Mouse (Mus musculus) small intestine, adult 2 months (tissue): ENCODE results near the gene Fam32a. TPM values are rescaled to one million over a fixed set of nuclear protein-coding genes. Genes with fewer than 3 reads are reported as not detected.

Experiments
- H3K27ac ChIP-seq: fragments of 200-500 bp; 2 replicates; pipeline ENCODE4 v1.5.1; 2012; ENCODE audit warnings: low read depth, low read length, control low read depth, inconsistent platforms; ENCODE audit not compliant: insufficient read depth
- H3K27me3 ChIP-seq: fragments of 200-500 bp; 2 replicates; pipeline ENCODE4 v1.6.1; 2012; ENCODE audit warnings: mild to moderate bottlenecking, moderate library complexity, low read length, inconsistent platforms; ENCODE audit not compliant: control insufficient read depth, insufficient read depth
- H3K36me3 ChIP-seq: fragments of 200-500 bp; 2 replicates; pipeline ENCODE4 v1.6.1; 2012; ENCODE audit warnings: mild to moderate bottlenecking, low read length, control low read depth, inconsistent platforms; ENCODE audit not compliant: control insufficient read depth, insufficient read depth
- H3K4me1 ChIP-seq: fragments of 200-500 bp; 2 replicates; pipeline ENCODE4 v1.6.1; 2012; ENCODE audit warnings: low read length, inconsistent platforms, mixed read lengths; ENCODE audit not compliant: control insufficient read depth, insufficient read depth, insufficient read length
- H3K4me3 ChIP-seq: fragments of 200-500 bp; 2 replicates; pipeline ENCODE4 v1.5.1; 2012; ENCODE audit warnings: low read depth, mild to moderate bottlenecking, control low read depth, inconsistent platforms, low read length, moderate library complexity
- CTCF ChIP-seq: fragments of 200-500 bp; IDR thresholded peaks from 2 replicates; pipeline ENCODE4 v1.5.1; 2012; ENCODE audit warnings: low read depth, mild to moderate bottlenecking, control low read depth, inconsistent platforms, low read length, moderate library complexity, mixed read lengths; ENCODE audit not compliant: insufficient replicate concordance, insufficient read length; ENCODE audit errors: extremely low read depth
- POLR2A ChIP-seq: fragments of 200-500 bp; IDR thresholded peaks from 2 replicates; pipeline ENCODE4 v1.6.1; 2012; ENCODE audit warnings: low read depth, mild to moderate bottlenecking, control low read depth, inconsistent platforms, low read length, moderate library complexity
- WGBS: fragments of 180-500 bp; shearing (Covaris S2); methylation state at CpG from one replicate; pipeline ENCODE4 v1.1.7; 2018; 5-methylcytosine and 5-hydroxymethylcytosine counted together
- polyA plus RNA-seq: library from polyadenylated mRNA; depleted of rRNA; stranded (reverse); fragments of >200 nt; gene quantifications from 2 replicates; pipeline ENCODE4 v1.2.3, GENCODE M21; 2012; rRNA removed

The Fam32a gene
- 19.7 and 35.5 TPM in 2 replicates for polyA plus RNA-seq

GRCm38 (mm10) chr8:72219541-72220363 lies at the start of gene Fam32a:
Gene Fam32a (plus strand): TSS chr8:72219730.
- Histone ChIP-seq H3K4me1 (no peaks in the 10 kb centered on the region), H3K27ac (peak within 1 kb of the TSS; percentile 34), H3K36me3 (peaks cover 18% of the 10 kb centered on the region), H3K27me3 (no peaks in the 10 kb centered on the region), H3K4me3 (peak within 1 kb of the TSS; percentile 90)
- 11% methylated on average over 39 of the region's 39 CpGs for WGBS
- TF ChIP-seq POLR2A (no peak; the same call in 1 of the 2 replicates), CTCF (no peak)

- Histone ChIP-seq H3K4me1 (peaks cover 17% of the 10 kb centered on the region; the same call in 1 of the 2 replicates), H3K27me3 (no peaks in the 10 kb centered on the region), H3K27ac (no peak overlapping the region), H3K36me3 (peaks cover 83% of the 10 kb centered on the region), H3K4me3 (no peak overlapping the region)
- peak; percentile 81; the same call in 1 of the 2 replicates for TF ChIP-seq CTCF
- TF ChIP-seq POLR2A: no peak; the same call in 1 of the 2 replicates
- 72% methylated on average over 5 of the region's 5 CpGs for WGBS
Observed at GRCm38 (mm10) chr8:72177346-72177925, 42.1 kb upstream of the Fam32a start.

- Histone ChIP-seq H3K4me1 (peaks cover 9% of the 10 kb centered on the region; the same call in 1 of the 2 replicates), H3K36me3 (peaks cover 30% of the 10 kb centered on the region), H3K27ac (peak overlapping the region; percentile 35), H3K27me3 (no peaks in the 10 kb centered on the region), H3K4me3 (no peak overlapping the region)
- WGBS: 66% methylated on average over 2 of the region's 2 CpGs
- TF ChIP-seq CTCF (no peak), POLR2A (no peak)
Observed at GRCm38 (mm10) chr8:72183554-72184202, 35.9 kb upstream of the Fam32a start.

GRCm38 (mm10) chr8:72187793-72188331 lies 31.7 kb upstream of the Fam32a start:
- TF ChIP-seq POLR2A (no peak), CTCF (no peak)
- H3K36me3 ChIP-seq: no peaks in the 10 kb centered on the region; the same call in 1 of the 2 replicates

GRCm38 (mm10) chr8:72189417-72190214 lies 29.9 kb upstream of the Fam32a start, which contains the start of gene Hsh2d:
Gene Hsh2d (plus strand): TSS chr8:72189638.
- Histone ChIP-seq H3K4me1 (peaks cover 5% of the 10 kb centered on the region; the same call in 1 of the 2 replicates), H3K4me3 (peak within 1 kb of the TSS; percentile 59), H3K36me3 (0 out of 2 replicates have a peak, but pooled peaks cover 3% of the 10 kb centered on the region), H3K27me3 (no peaks in the 10 kb centered on the region), H3K27ac (peak within 1 kb of the TSS; percentile 71)
- TF ChIP-seq POLR2A (peak; percentile 47), CTCF (peak; percentile 69; the same call in 1 of the 2 replicates)
- 21% methylated on average over 12 of the region's 12 CpGs for WGBS

More at GRCm38 (mm10) chr8:72187793-72188331, 31.7 kb upstream of the Fam32a start:
- WGBS: 86% methylated on average over 2 of the region's 2 CpGs
- Histone ChIP-seq H3K4me3 (no peak overlapping the region), H3K4me1 (peaks cover 14% of the 10 kb centered on the region; the same call in 1 of the 2 replicates), H3K27me3 (no peaks in the 10 kb centered on the region), H3K27ac (no peak overlapping the region)

- Histone ChIP-seq H3K27ac (peak overlapping the region; percentile 71), H3K4me1 (peaks cover 5% of the 10 kb centered on the region; the same call in 1 of the 2 replicates), H3K27me3 (no peaks in the 10 kb centered on the region), H3K4me3 (peak overlapping the region; percentile 59; the same call in 1 of the 2 replicates), H3K36me3 (0 out of 2 replicates have a peak, but pooled peaks cover 3% of the 10 kb centered on the region)
- TF ChIP-seq POLR2A (no peak), CTCF (no peak)
- 22% methylated on average over 2 of the region's 2 CpGs for WGBS
Observed at GRCm38 (mm10) chr8:72190215-72190539, 29.4 kb upstream of the Fam32a start.
